Mouse (Mus musculus): ENCODE data around the gene Npb.

The Npb gene

GRCm38 (mm10) chr11:120610477-120611046 is 2.3 kb downstream of the Npb start:
- in situ Hi-C loops (cut with MboI; ENCODE audit: unreplicated experiment in 2 of 2), result loop anchor here in 1 of 2 experiments (25.0 kb wide), 1 partner anchor 177 kb away; the partner anchor contains the start of genes Dus1l, Gps1 and Rfng

- in situ Hi-C loops (cut with MboI; ENCODE audit: unreplicated experiment in 2 of 2), result loop anchor here in 1 of 2 experiments (25.0 kb wide), 1 partner anchor 175 kb away; the partner anchor contains the start of genes Dus1l, Gps1 and Rfng
Observed at GRCm38 (mm10) chr11:120612763-120613162, 4.5 kb downstream of the Npb start.

GRCm38 (mm10) chr11:120613481-120613972 is 5.2 kb downstream of the Npb start:
- in situ Hi-C loops (cut with MboI; ENCODE audit: unreplicated experiment in 2 of 2), result loop anchor here in 1 of 2 experiments (25.0 kb wide), 1 partner anchor 174 kb away; the partner anchor contains the start of genes Dus1l, Gps1 and Rfng

GRCm38 (mm10) chr11:120613976-120614375 is 5.7 kb downstream of the Npb start:
- in situ Hi-C loops (cut with MboI; ENCODE audit: unreplicated experiment in 2 of 2), result loop anchor here in 1 of 2 experiments (25.0 kb wide), 1 partner anchor 173 kb away; the partner anchor contains the start of genes Dus1l, Gps1 and Rfng

GRCm38 (mm10) chr11:120615167-120615566 is 6.9 kb downstream of the Npb start:
- in situ Hi-C loops (cut with MboI; ENCODE audit: unreplicated experiment in 2 of 2), result loop anchor here (5.0 to 25.0 kb wide), 4 partner anchors 33 to 172 kb away; partner anchors contain the start of genes Arhgdia (in 1 of the 2), Dus1l (in 1 of the 2), Gps1 (in 1 of the 2) and Rfng (in 1 of the 2)

- in situ Hi-C loops (cut with MboI; ENCODE audit: unreplicated experiment in 2 of 2), result loop anchor here (5.0 to 25.0 kb wide), 4 partner anchors 33 to 172 kb away; partner anchors contain the start of genes Arhgdia (in 1 of the 2), Dus1l (in 1 of the 2), Gps1 (in 1 of the 2) and Rfng (in 1 of the 2)
Observed at GRCm38 (mm10) chr11:120615606-120616203, 7.4 kb downstream of the Npb start.

GRCm38 (mm10) chr11:120616617-120617294 is 8.5 kb downstream of the Npb start:
- in situ Hi-C loops (cut with MboI; ENCODE audit: unreplicated experiment in 2 of 2), result loop anchor here (5.0 to 25.0 kb wide), 4 partner anchors 34 to 171 kb away; partner anchors contain the start of genes Arhgdia (in 1 of the 2), Dus1l (in 1 of the 2), Gps1 (in 1 of the 2) and Rfng (in 1 of the 2)

GRCm38 (mm10) chr11:120617519-120618112 is 9.3 kb downstream of the Npb start, which contains the start of gene Pcyt2:
Gene Pcyt2 (minus strand): TSS chr11:120617936.
- in situ Hi-C loops (cut with MboI; ENCODE audit: unreplicated experiment in 2 of 2), result loop anchor here (5.0 to 25.0 kb wide), 4 partner anchors 35 to 170 kb away; partner anchors contain the start of genes Arhgdia (in 1 of the 2), Dus1l (in 1 of the 2), Gps1 (in 1 of the 2) and Rfng (in 1 of the 2)

- in situ Hi-C loops (cut with MboI; ENCODE audit: unreplicated experiment in 2 of 2), result loop anchor here (5.0 to 25.0 kb wide), 4 partner anchors 37 to 168 kb away; partner anchors contain the start of genes Arhgdia (in 1 of the 2), Dus1l (in 1 of the 2), Gps1 (in 1 of the 2) and Rfng (in 1 of the 2)
Observed at GRCm38 (mm10) chr11:120618619-120619535, 10.6 kb downstream of the Npb start.

- in situ Hi-C loops (cut with MboI; ENCODE audit: unreplicated experiment in 2 of 2), result loop anchor here (5.0 to 25.0 kb wide), 4 partner anchors 62 to 167 kb away; partner anchors contain the start of genes Cenpx (in 2 of the 2), Lrrc45 (in 2 of the 2), Dus1l (in 1 of the 2) and Gps1 (in 1 of the 2)
Observed at GRCm38 (mm10) chr11:120620195-120620594, 11.9 kb downstream of the Npb start.

- in situ Hi-C loops (cut with MboI; ENCODE audit: unreplicated experiment in 2 of 2), result loop anchor here (5.0 to 25.0 kb wide), 4 partner anchors 59 to 164 kb away; partner anchors contain the start of genes Cenpx (in 2 of the 2), Lrrc45 (in 2 of the 2), Dus1l (in 1 of the 2) and Gps1 (in 1 of the 2)
Observed at GRCm38 (mm10) chr11:120622805-120623204, 14.5 kb downstream of the Npb start.

GRCm38 (mm10) chr11:120623961-120624679 is 15.8 kb downstream of the Npb start:
- in situ Hi-C loops (cut with MboI; ENCODE audit: unreplicated experiment in 2 of 2), result loop anchor here (5.0 to 25.0 kb wide), 4 partner anchors 58 to 163 kb away; partner anchors contain the start of genes Cenpx (in 2 of the 2), Lrrc45 (in 2 of the 2), Dus1l (in 1 of the 2) and Gps1 (in 1 of the 2)

- in situ Hi-C loops (cut with MboI; ENCODE audit: unreplicated experiment in 2 of 2), result loop anchor here (5.0 to 25.0 kb wide), 4 partner anchors 58 to 163 kb away; partner anchors contain the start of genes Cenpx (in 2 of the 2), Lrrc45 (in 2 of the 2), Dus1l (in 1 of the 2) and Gps1 (in 1 of the 2)
Observed at GRCm38 (mm10) chr11:120624680-120625111, 16.4 kb downstream of the Npb start.

- in situ Hi-C loops (cut with MboI; ENCODE audit: unreplicated experiment in 2 of 2), result loop anchor here in 1 of 2 experiments (10.0 kb wide), 1 partner anchor 150 kb away; no protein-coding TSS in a partner anchor
Observed at GRCm38 (mm10) chr11:120625152-120625775, 17.0 kb downstream of the Npb start, which contains the start of gene Sirt7. Gene Sirt7 (minus strand): TSS chr11:120625240.

GRCm38 (mm10) chr11:120626785-120627467 is 18.6 kb downstream of the Npb start:
- in situ Hi-C loops (cut with MboI; ENCODE audit: unreplicated experiment in 2 of 2), result loop anchor here in 1 of 2 experiments (10.0 kb wide), 1 partner anchor 148 kb away; no protein-coding TSS in a partner anchor

All from v-Abl transformed pro-B cells (cell line).